Mouse (Mus musculus) liver, postnatal 0 days (tissue): ENCODE data around the gene Rtca. TPM values are rescaled to one million over a fixed set of nuclear protein-coding genes. Genes with fewer than 3 reads are reported as not detected.
A peak's percentile ranks its signal among the peaks of the same experiment; 100 is the strongest.

Experiments
- ATAC-seq: fragments of 200-750 bp; cut with Nextera tagmentation; 2 replicates; pipeline ENCODE4 v1.8.0; 2017; ENCODE audit warnings: mild to moderate bottlenecking, moderate library complexity
- DNase-seq: peaks from one replicate; pipeline ENCODE4 v3.0.0-alpha.2; 2016
- H3K27ac ChIP-seq: fragments of 300-500 bp; sonication (generic); 2 replicates; pipeline ENCODE4 v1.5.1; 2014; ENCODE audit warnings: antibody characterized with exemption, moderate library complexity, mild to moderate bottlenecking, low read depth
- H3K27me3 ChIP-seq: fragments of 300-500 bp; sonication (generic); 2 replicates; pipeline ENCODE4 v1.6.1; 2014; ENCODE audit warnings: low read length, control low read depth, mixed read lengths; ENCODE audit not compliant: insufficient read depth
- H3K36me3 ChIP-seq: fragments of 300-500 bp; sonication (generic); replicated peaks from 2 replicates; pipeline ENCODE4 v1.6.1; 2014; ENCODE audit warnings: mild to moderate bottlenecking, control low read depth, low read length, moderate library complexity, mixed read lengths; ENCODE audit not compliant: insufficient read depth
- H3K4me1 ChIP-seq: fragments of 300-500 bp; sonication (generic); 2 replicates; pipeline ENCODE4 v1.6.1; 2014; ENCODE audit warnings: antibody characterized with exemption, mild to moderate bottlenecking, control low read depth; ENCODE audit not compliant: insufficient read depth
- H3K4me2 ChIP-seq: fragments of 300-500 bp; sonication (generic); 2 replicates; pipeline ENCODE4 v1.6.1; 2014; ENCODE audit warnings: low read depth, mild to moderate bottlenecking, low read length, moderate library complexity, mixed read lengths
- H3K4me3 ChIP-seq: fragments of 300-500 bp; sonication (generic); 2 replicates; pipeline ENCODE4 v1.5.1; 2014; ENCODE audit warnings: low read depth, low read length
- H3K9ac ChIP-seq: fragments of 300-500 bp; sonication (generic); replicated peaks from 2 replicates; pipeline ENCODE4 v1.6.1; 2014; ENCODE audit warnings: mild to moderate bottlenecking, moderate library complexity
- H3K9me3 ChIP-seq: fragments of 300-500 bp; sonication (generic); 2 replicates; pipeline ENCODE4 v1.6.1; 2016; ENCODE audit warnings: mild to moderate bottlenecking, control low read depth, low read length, mixed read lengths
- CTCF ChIP-seq: sonication (generic); IDR thresholded peaks from 2 replicates; pipeline ENCODE4 v1.5.1; 2016; ENCODE audit warnings: antibody characterized with exemption, low read depth
- EP300 ChIP-seq: IDR thresholded peaks from 2 replicates; pipeline ENCODE4 v1.6.1; 2016; ENCODE audit warnings: antibody characterized with exemption, low read depth, mild to moderate bottlenecking
- WGBS: fragments of 180-500 bp; shearing (Covaris S2); extraction: QIAGEN DNeasy Blood & Tissue Kit; methylation state at CpG from one replicate; pipeline ENCODE4 v1.1.7; 2014; ENCODE audit not compliant: insufficient replicate concordance; 5-methylcytosine and 5-hydroxymethylcytosine counted together
- polyA plus RNA-seq: library from polyadenylated mRNA; unstranded; fragments of >200 nt; fragmentation: Nextera tagmentation; extraction: Ambion mirVana; gene quantifications from 2 replicates; pipeline ENCODE4 v1.2.1, GENCODE M21; 2015

Gene Rtca
- polyA plus RNA-seq, 1 experiment from 2014 or later = 20.3 TPM

- H3K4me3 ChIP-seq = peak overlapping the region; percentile 69
- no peaks in the 10 kb centered on the region for H3K36me3 ChIP-seq
- peak overlapping the region; percentile 80 for H3K27ac ChIP-seq
- no peak overlapping the region for H3K9ac ChIP-seq
- DNase-seq (no peak), ATAC-seq (peak; percentile 24)
- H3K9me3 ChIP-seq = no peaks in the 10 kb centered on the region
- H3K4me1 ChIP-seq = peaks cover 21% of the 10 kb centered on the region
- H3K27me3 ChIP-seq = no peaks in the 10 kb centered on the region
- peak; percentile 48 for TF ChIP-seq CTCF
- no peak for TF ChIP-seq EP300
- 40% methylated on average over 12 of the region's 12 CpGs for WGBS
- H3K4me2 ChIP-seq = peak overlapping the region; percentile 83
These were observed 4.3 kb upstream of the Rtca start for GRCm38 (mm10) chr3:116512151-116512903.

- ATAC-seq = no peak
- no peak for DNase-seq
- no peak overlapping the region for H3K27ac ChIP-seq
- no peak overlapping the region for H3K9ac ChIP-seq
- no peaks in the 10 kb centered on the region for H3K9me3 ChIP-seq
- peaks cover 56% of the 10 kb centered on the region for H3K36me3 ChIP-seq
- H3K4me3 ChIP-seq = no peak overlapping the region
- 87% methylated on average over 1 of the region's 1 CpGs for WGBS
- no peak overlapping the region for H3K4me2 ChIP-seq
- TF ChIP-seq CTCF (no peak), EP300 (no peak)
- no peaks in the 10 kb centered on the region for H3K27me3 ChIP-seq
- no peaks in the 10 kb centered on the region for H3K4me1 ChIP-seq
These were observed 12.3 kb downstream of the Rtca start for GRCm38 (mm10) chr3:116495671-116496070.

- DNase-seq (no peak), ATAC-seq (no peak)
- no peak for TF ChIP-seq EP300
- TF ChIP-seq CTCF = no peak
- no peaks in the 10 kb centered on the region for H3K27me3 ChIP-seq
- peaks cover 58% of the 10 kb centered on the region for H3K36me3 ChIP-seq
- H3K4me3 ChIP-seq = no peak overlapping the region
- WGBS = 57% methylated on average over 5 of the region's 5 CpGs
- H3K4me2 ChIP-seq = no peak overlapping the region
- H3K27ac ChIP-seq = no peak overlapping the region
- H3K9ac ChIP-seq = no peak overlapping the region
- no peaks in the 10 kb centered on the region for H3K9me3 ChIP-seq
- H3K4me1 ChIP-seq = no peaks in the 10 kb centered on the region
These were observed 14.3 kb downstream of the Rtca start for GRCm38 (mm10) chr3:116493658-116494057.

GRCm38 (mm10) chr3:116491923-116492454 lies 16.0 kb downstream of the Rtca start:
- TF ChIP-seq EP300 (no peak), CTCF (no peak)
- no peaks in the 10 kb centered on the region for H3K27me3 ChIP-seq
- no peak overlapping the region for H3K9ac ChIP-seq
- H3K36me3 ChIP-seq = peaks cover 55% of the 10 kb centered on the region
- no peak for ATAC-seq
- 88% methylated on average over 1 of the region's 1 CpGs for WGBS
- no peaks in the 10 kb centered on the region for H3K9me3 ChIP-seq
- H3K27ac ChIP-seq = no peak overlapping the region
- H3K4me2 ChIP-seq = no peak overlapping the region
- H3K4me3 ChIP-seq = no peak overlapping the region
- no peak for DNase-seq
- H3K4me1 ChIP-seq = no peaks in the 10 kb centered on the region

GRCm38 (mm10) chr3:116490920-116491319 lies 17.1 kb downstream of the Rtca start:
- TF ChIP-seq EP300 (no peak), CTCF (no peak)
- Histone ChIP-seq H3K27ac (no peak overlapping the region), H3K4me2 (no peak overlapping the region), H3K4me1 (no peaks in the 10 kb centered on the region), H3K27me3 (no peaks in the 10 kb centered on the region), H3K36me3 (peaks cover 52% of the 10 kb centered on the region), H3K9ac (no peak overlapping the region), H3K9me3 (no peaks in the 10 kb centered on the region), H3K4me3 (no peak overlapping the region)
- 86% methylated on average over 5 of the region's 5 CpGs for WGBS
- ATAC-seq (no peak), DNase-seq (no peak)

GRCm38 (mm10) chr3:116483271-116483670 lies 24.7 kb downstream of the Rtca start:
- DNase-seq (no peak), ATAC-seq (no peak)
- Histone ChIP-seq H3K4me3 (no peak overlapping the region), H3K4me1 (no peaks in the 10 kb centered on the region), H3K27ac (no peak overlapping the region), H3K9me3 (no peaks in the 10 kb centered on the region), H3K4me2 (no peak overlapping the region), H3K27me3 (no peaks in the 10 kb centered on the region), H3K36me3 (peaks cover 4% of the 10 kb centered on the region), H3K9ac (no peak overlapping the region)
- TF ChIP-seq CTCF (no peak), EP300 (no peak)
- WGBS = 42% methylated on average over 4 of the region's 4 CpGs
